Mouse (Mus musculus) ES-E14 (cell line): ENCODE results near the gene Tnik.

Source experiments
- CHD2 ChIP-seq: IDR thresholded peaks from 2 replicates; pipeline ENCODE4 v1.6.1; 2014; ENCODE audit warnings: mild to moderate bottlenecking, low read depth, low read length, inconsistent platforms
- ZC3H11A ChIP-seq: IDR thresholded peaks from 2 replicates; pipeline ENCODE4 v1.6.1; 2012; ENCODE audit warnings: low read depth, mild to moderate bottlenecking, inconsistent platforms, low read length, borderline replicate concordance

DNA sequence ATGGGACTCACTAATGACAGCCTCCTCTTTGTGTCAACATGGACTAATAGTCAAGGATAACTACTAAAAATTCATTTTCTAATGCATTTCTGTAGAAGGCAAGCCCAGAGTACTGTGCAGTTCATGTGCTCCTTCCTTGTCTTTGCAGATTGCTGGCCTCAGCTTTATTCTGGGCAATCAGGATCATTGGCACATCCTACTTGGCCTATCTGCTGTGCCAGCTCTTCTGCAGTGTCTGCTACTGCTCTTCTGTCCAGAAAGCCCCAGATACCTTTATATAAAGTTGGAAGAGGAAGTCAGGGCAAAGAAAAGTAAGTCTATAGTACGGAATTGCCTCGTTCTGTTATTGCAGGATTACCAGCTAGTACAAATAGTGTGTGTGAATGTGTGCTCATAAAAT, 455.5 kb downstream of the Tnik start:
- no peak for TF ChIP-seq ZC3H11A
- TF ChIP-seq CHD2 = no peak
